Mouse (Mus musculus): ENCODE data around the gene Sec61a1. TPM values are rescaled to one million over a fixed set of nuclear protein-coding genes. Genes with fewer than 3 reads are reported as not detected.

The Sec61a1 gene
- 130 and 145 TPM in 2 replicates for polyA plus RNA-seq (2012; rRNA removed)

- peak; percentile 90 for DNase-seq (ENCODE audit: low spot score)
These were observed at the start of gene Sec61a1 for GRCm38 (mm10) chr6:88518404-88519263. Gene Sec61a1 (minus strand): TSS chr6:88518905.

- DNase-seq (ENCODE audit: low spot score) = no peak
These were observed 48.0 kb upstream of the Sec61a1 start for GRCm38 (mm10) chr6:88566676-88567075.

GRCm38 (mm10) chr6:88565033-88565432 is 46.3 kb upstream of the Sec61a1 start:
- DNase-seq (ENCODE audit: low spot score) = no peak

GRCm38 (mm10) chr6:88560156-88560555 is 41.5 kb upstream of the Sec61a1 start:
- no peak for DNase-seq (ENCODE audit: low spot score)

GRCm38 (mm10) chr6:88559688-88560087 is 41.0 kb upstream of the Sec61a1 start:
- no peak for DNase-seq (ENCODE audit: low spot score)

- no peak for DNase-seq (ENCODE audit: low spot score)
These were observed 39.4 kb upstream of the Sec61a1 start for GRCm38 (mm10) chr6:88558076-88558475.

GRCm38 (mm10) chr6:88557548-88557947 is 38.8 kb upstream of the Sec61a1 start:
- no peak for DNase-seq (ENCODE audit: low spot score)

GRCm38 (mm10) chr6:88549916-88550315 is 31.2 kb upstream of the Sec61a1 start:
- no peak for DNase-seq (ENCODE audit: low spot score)

- no peak for DNase-seq (ENCODE audit: low spot score)
These were observed 30.6 kb upstream of the Sec61a1 start for GRCm38 (mm10) chr6:88549137-88549814.

- no peak for DNase-seq (ENCODE audit: low spot score)
These were observed 29.8 kb upstream of the Sec61a1 start for GRCm38 (mm10) chr6:88548405-88549049.

GRCm38 (mm10) chr6:88545397-88545790 is 26.7 kb upstream of the Sec61a1 start:
- DNase-seq (ENCODE audit: low spot score) = no peak

GRCm38 (mm10) chr6:88544644-88545396 is 26.1 kb upstream of the Sec61a1 start:
- no peak for DNase-seq (ENCODE audit: low spot score)

- no peak for DNase-seq (ENCODE audit: low spot score)
These were observed 25.5 kb upstream of the Sec61a1 start for GRCm38 (mm10) chr6:88544241-88544640.

GRCm38 (mm10) chr6:88540093-88540755 is 21.5 kb upstream of the Sec61a1 start:
- DNase-seq (ENCODE audit: low spot score) = peak; percentile 13

GRCm38 (mm10) chr6:88530306-88530705 is 11.6 kb upstream of the Sec61a1 start:
- DNase-seq (ENCODE audit: low spot score) = peak; percentile 14

GRCm38 (mm10) chr6:88524056-88524455 is 5.4 kb upstream of the Sec61a1 start:
- DNase-seq (ENCODE audit: low spot score) = no peak

GRCm38 (mm10) chr6:88523451-88523850 is 4.7 kb upstream of the Sec61a1 start:
- no peak for DNase-seq (ENCODE audit: low spot score)

GRCm38 (mm10) chr6:88523043-88523442 is 4.3 kb upstream of the Sec61a1 start:
- DNase-seq (ENCODE audit: low spot score) = no peak

GRCm38 (mm10) chr6:88522606-88523005 is 3.9 kb upstream of the Sec61a1 start:
- DNase-seq (ENCODE audit: low spot score) = no peak

- DNase-seq (ENCODE audit: low spot score) = peak; percentile 13
These were observed 3.1 kb upstream of the Sec61a1 start for GRCm38 (mm10) chr6:88521821-88522220.
